Mouse (Mus musculus) thymus, postnatal 0 days (tissue): ENCODE data around the gene Spin2e. TPM values are rescaled to one million over a fixed set of nuclear protein-coding genes. Genes with fewer than 3 reads are reported as not detected.
"Not testable (repeated sequence)": the region's sequence is repeated elsewhere in the genome, so short reads cannot be mapped to it uniquely, and the experiment has no call there.

Experiments
- DNase-seq: peaks from one replicate; pipeline ENCODE4 v3.0.0-alpha.2; 2015; ENCODE audit warnings: low spot score
- polyA plus RNA-seq: library from polyadenylated mRNA; unstranded; fragments of >200 nt; fragmentation: Nextera tagmentation; extraction: Ambion mirVana; gene quantifications from 2 replicates; pipeline ENCODE4 v1.2.1, GENCODE M21; 2015

The Spin2e gene
- not detected in 2 replicates for polyA plus RNA-seq

GRCm38 (mm10) chrX:31618820-31619219 lies at the start of gene Spin2e:
TSS of gene Spin2e (minus strand) at chrX:31618920.
- DNase-seq: not testable (repeated sequence)

- not testable (repeated sequence) for DNase-seq
Measured at GRCm38 (mm10) chrX:31574183-31574582, 44.5 kb downstream of the Spin2e start, which contains the start of gene Gm21883. TSS of gene Gm21883 (minus strand) at chrX:31574283.

Other genes starting within 250 kb of the Spin2e start
- gene Btbd35f19, start 235.0 kb downstream of the Spin2e start, polyA plus RNA-seq: not detected in 2 replicates
- gene Gm21883, start 44.6 kb downstream of the Spin2e start, polyA plus RNA-seq: not detected in 2 replicates
- gene Btbd35f25, start 98.2 kb upstream of the Spin2e start, polyA plus RNA-seq: not detected in 2 replicates